Mouse (Mus musculus) erythroblast, embryonic 14.5 days (primary cell): ENCODE data around the gene Prr22. TPM values are rescaled to one million over a fixed set of nuclear protein-coding genes. Genes with fewer than 3 reads are reported as not detected.

ENCODE experiments used
- H3K27me3 ChIP-seq: 2 replicates; pipeline ENCODE4 v1.6.1; 2012; ENCODE audit warnings: inconsistent platforms; ENCODE audit not compliant: control insufficient read depth
- H3K36me3 ChIP-seq: 2 replicates; pipeline ENCODE4 v1.6.1; 2012; ENCODE audit warnings: mild to moderate bottlenecking, inconsistent platforms; ENCODE audit not compliant: control insufficient read depth
- H3K4me1 ChIP-seq: 2 replicates; pipeline ENCODE4 v1.6.1; 2012; ENCODE audit warnings: inconsistent platforms; ENCODE audit not compliant: control insufficient read depth
- H3K4me3 ChIP-seq: replicated peaks from 2 replicates; pipeline ENCODE3; 2012; ENCODE audit warnings: moderate library complexity, mild to moderate bottlenecking, inconsistent platforms
- H3K9me3 ChIP-seq: 2 replicates; pipeline ENCODE4 v1.6.1; 2012; ENCODE audit warnings: low read length, inconsistent platforms, mixed read lengths; ENCODE audit not compliant: control insufficient read depth
- GATA1 ChIP-seq: IDR thresholded peaks from 2 replicates; pipeline ENCODE4 v1.6.1; 2012; ENCODE audit warnings: low read length, inconsistent platforms, mixed read lengths
- TAL1 ChIP-seq: IDR thresholded peaks from 3 replicates; pipeline ENCODE4 v1.6.1; 2012; ENCODE audit warnings: low read length, inconsistent platforms, mixed read lengths
- polyA plus RNA-seq: library from polyadenylated mRNA; stranded (reverse); fragments of >175 nt; gene quantifications from 2 replicates; pipeline ENCODE4 v1.2.3, GENCODE M21; 2012

The Prr22 gene
- polyA plus RNA-seq, 1 experiment = 0.78 TPM

DNA sequence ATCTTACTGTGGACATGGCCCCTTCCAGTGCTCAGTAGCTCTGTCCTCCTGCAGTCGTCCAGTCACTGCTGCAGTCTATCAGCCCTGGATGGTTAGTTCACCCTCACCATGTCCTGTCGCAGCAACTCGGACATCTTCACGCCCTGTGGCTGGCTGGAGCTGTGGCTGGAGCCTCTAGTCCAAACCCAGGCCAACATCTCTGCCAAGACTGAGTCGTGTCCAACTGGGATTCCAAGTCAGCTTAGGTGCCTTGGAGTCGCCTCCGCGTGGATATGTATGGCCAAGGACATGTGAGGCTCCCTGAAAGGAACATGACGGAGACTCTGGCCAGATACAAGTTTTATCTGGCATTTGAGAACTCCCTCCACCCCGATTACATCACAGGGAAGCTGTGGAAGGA lies 31.8 kb upstream of the Prr22 start:
- peaks cover 37% of the 10 kb centered on the region for H3K27me3 ChIP-seq
- no peaks in the 10 kb centered on the region for H3K36me3 ChIP-seq
- no peaks in the 10 kb centered on the region for H3K4me1 ChIP-seq
- no peak for TF ChIP-seq TAL1
- TF ChIP-seq GATA1 = no peak
- H3K4me3 ChIP-seq = no peak overlapping the region
- H3K9me3 ChIP-seq = peaks cover 4% of the 10 kb centered on the region

DNA sequence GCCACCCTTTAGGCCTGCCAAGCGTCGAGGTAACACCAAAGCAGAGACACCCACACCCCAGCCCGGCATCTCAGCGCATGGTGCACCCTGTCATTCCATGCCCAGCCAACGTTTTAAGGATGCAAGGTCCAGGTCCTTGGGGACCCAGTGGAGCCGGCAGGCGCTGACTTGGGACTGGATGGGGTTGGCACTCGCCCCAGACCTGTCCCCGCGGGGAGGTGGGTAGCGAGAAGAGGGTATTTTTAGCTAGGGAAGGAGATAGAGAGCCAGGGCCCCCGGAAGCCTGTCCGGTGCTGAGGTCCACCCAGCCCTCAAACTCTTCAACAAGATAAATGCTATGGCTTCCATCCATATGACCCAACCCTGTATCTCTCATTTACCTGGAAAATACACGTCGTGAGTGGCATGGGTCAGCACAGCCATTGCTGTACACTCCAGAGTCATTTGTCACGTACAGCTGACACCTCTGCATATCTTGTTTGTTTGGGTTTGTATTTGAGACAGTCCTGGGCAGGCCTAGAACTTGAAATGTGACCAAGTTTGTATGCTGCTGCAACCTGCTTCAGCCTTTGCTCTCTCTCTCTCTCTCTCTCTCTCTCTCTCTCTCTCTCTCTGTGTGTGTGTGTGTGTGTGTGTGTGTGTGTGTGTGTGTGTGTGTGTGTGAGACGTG lies 29.8 kb upstream of the Prr22 start:
- Histone ChIP-seq H3K4me3 (no peak overlapping the region), H3K4me1 (no peaks in the 10 kb centered on the region), H3K36me3 (no peaks in the 10 kb centered on the region), H3K27me3 (peaks cover 34% of the 10 kb centered on the region), H3K9me3 (peaks cover 4% of the 10 kb centered on the region)
- TF ChIP-seq GATA1 (no peak), TAL1 (no peak)

DNA sequence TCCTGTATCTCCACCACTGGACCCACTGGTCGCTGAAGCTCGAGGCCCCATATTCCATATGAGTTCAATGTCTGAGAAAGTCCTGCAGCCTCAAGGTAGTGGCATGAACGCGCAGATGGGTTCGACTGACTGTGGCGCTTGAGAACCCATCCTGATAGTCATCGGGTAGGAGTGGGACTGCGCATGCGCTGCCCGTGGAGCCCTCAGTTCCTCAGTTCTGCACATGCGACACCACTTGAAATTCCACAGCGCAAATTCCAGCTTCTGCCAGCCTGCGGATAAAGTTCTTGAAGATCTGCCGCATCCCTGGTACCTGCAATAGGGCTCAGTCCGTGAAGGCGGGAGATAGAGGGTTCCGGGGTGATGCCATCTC lies 29.3 kb upstream of the Prr22 start:
- Histone ChIP-seq H3K9me3 (peaks cover 4% of the 10 kb centered on the region), H3K27me3 (peaks cover 34% of the 10 kb centered on the region), H3K36me3 (no peaks in the 10 kb centered on the region), H3K4me1 (no peaks in the 10 kb centered on the region), H3K4me3 (no peak overlapping the region)
- no peak for TF ChIP-seq GATA1
- TF ChIP-seq TAL1 = no peak

DNA sequence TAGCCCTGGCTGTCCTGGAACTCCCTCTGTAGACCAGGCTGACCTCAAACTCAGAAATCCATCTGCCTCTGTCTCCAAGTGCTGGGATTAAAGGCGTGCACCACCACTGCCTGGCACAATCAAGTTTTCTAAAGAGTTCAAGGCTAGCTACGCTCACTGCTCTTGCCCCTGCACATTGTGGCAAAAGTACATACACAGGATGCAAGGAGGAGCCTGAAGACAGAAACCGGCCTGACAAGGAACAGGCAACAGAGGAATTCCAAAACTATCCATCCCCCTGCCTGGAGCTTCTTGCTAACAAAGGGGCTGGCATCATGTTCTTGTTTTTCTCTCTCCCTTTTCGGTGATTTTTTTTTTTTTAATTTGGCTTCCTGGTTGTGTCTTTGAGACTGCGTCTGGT lies 25.9 kb upstream of the Prr22 start:
- Histone ChIP-seq H3K9me3 (no peaks in the 10 kb centered on the region; the same call in 1 of the 2 replicates), H3K4me1 (no peaks in the 10 kb centered on the region), H3K4me3 (no peak overlapping the region), H3K27me3 (peaks cover 40% of the 10 kb centered on the region), H3K36me3 (no peaks in the 10 kb centered on the region)
- TF ChIP-seq GATA1 (no peak), TAL1 (no peak)

DNA sequence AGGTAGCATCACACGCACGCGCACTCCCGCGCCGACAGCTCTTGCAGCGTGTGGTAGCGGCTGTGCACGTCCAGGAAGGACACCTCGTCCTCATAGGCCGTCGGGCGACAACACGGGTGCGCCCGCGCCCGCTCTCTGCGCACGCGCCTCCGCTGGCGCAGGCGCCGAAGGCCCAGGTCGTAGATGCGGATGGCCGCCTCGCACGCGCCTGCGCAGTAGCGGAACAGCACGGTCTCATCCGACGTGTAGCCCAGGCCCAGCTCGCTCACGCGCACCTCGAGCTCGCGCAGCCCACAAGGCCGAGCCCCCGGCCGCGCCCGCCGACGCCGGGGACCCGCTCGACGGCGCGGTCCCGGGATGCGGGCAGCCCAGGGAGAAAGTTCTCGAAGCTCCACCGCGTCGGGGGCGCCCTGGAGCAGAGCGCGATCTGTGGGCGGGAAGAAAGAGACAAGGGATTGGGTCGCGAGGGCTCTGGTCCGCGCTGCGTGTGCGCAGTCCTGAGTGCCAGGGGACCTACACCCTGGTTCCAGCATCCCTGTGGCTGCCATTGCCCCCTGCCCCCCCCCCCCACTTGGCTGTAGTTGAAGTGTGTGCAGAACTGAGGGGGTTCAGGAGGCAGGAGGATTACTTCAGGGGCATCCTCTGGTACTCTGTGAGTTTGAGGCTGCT lies 18.5 kb upstream of the Prr22 start:
- no peak for TF ChIP-seq GATA1
- TF ChIP-seq TAL1 = no peak
- Histone ChIP-seq H3K9me3 (peaks cover 12% of the 10 kb centered on the region), H3K36me3 (no peaks in the 10 kb centered on the region), H3K4me3 (peak overlapping the region; percentile 49), H3K4me1 (peaks cover 24% of the 10 kb centered on the region), H3K27me3 (peaks cover 91% of the 10 kb centered on the region)

DNA sequence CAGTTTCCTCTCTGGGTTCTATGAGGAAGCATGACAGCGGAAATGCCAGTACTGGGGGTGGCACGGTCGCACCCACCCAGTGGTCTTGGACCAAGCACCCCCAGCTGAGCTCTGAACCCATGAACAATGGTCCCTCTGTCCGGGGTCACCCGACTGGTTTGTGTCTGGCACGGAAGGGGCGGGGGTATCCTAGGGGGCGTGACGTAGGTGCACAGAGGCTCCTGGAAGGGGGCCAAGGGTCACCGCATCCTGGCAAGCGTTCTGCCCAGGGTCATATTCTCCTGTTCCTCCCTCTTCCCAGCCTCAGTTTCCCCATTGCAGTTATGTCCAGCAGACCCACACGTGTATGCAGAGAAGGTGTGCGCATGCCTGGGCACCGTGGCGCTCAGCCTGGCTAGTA lies 16.6 kb upstream of the Prr22 start:
- TF ChIP-seq GATA1 (no peak), TAL1 (no peak)
- H3K9me3 ChIP-seq = peaks cover 16% of the 10 kb centered on the region
- no peaks in the 10 kb centered on the region for H3K36me3 ChIP-seq
- peaks cover 89% of the 10 kb centered on the region for H3K27me3 ChIP-seq
- H3K4me1 ChIP-seq = peaks cover 43% of the 10 kb centered on the region
- no peak overlapping the region for H3K4me3 ChIP-seq

DNA sequence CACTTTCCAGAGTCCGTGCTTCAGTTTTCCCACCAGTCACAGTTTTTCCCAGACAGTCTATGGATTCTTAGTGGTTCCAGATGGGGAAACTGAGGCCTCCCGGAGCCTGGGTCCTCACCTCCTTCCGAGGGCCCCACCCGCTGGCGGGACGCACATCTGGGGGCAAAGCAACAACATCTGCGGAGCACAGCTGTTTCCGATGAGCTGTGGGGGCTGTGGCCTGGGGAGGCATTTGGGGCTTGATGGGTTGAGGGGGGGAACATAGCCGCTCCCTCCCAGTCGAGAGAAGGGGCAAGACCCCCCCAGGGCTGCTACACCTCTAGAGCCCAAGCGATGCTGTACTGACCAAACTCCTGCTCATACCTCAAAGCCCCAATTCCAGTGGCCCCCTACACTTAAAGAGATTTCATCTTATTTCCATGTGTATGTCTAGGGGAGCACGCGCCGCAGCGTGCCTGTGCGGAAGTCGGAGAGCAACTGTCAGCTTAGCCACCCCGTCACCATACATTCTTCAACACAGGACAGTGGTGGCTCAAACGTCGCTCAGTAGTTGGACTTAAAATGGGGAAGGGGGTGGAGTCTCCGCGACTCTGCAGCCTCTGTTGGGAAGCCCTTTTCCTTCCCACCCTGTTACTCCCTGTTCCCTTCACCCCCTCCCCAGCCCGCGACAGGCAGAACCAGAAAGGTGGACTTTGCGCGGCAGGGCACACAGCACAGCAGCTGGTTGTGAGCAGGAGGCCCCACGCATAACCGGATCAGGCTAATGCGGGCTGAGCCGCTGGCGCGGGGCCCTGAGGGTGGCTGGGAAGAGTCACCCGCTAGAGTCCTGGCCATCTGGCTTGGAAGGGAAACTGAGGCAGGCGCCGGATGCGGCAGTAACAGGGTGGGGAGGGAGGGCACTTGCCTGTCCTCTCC lies 15.5 kb upstream of the Prr22 start:
- Histone ChIP-seq H3K36me3 (no peaks in the 10 kb centered on the region), H3K9me3 (peaks cover 17% of the 10 kb centered on the region), H3K27me3 (peaks cover 85% of the 10 kb centered on the region), H3K4me1 (peaks cover 54% of the 10 kb centered on the region), H3K4me3 (no peak overlapping the region)
- TF ChIP-seq TAL1 (no peak), GATA1 (no peak)

DNA sequence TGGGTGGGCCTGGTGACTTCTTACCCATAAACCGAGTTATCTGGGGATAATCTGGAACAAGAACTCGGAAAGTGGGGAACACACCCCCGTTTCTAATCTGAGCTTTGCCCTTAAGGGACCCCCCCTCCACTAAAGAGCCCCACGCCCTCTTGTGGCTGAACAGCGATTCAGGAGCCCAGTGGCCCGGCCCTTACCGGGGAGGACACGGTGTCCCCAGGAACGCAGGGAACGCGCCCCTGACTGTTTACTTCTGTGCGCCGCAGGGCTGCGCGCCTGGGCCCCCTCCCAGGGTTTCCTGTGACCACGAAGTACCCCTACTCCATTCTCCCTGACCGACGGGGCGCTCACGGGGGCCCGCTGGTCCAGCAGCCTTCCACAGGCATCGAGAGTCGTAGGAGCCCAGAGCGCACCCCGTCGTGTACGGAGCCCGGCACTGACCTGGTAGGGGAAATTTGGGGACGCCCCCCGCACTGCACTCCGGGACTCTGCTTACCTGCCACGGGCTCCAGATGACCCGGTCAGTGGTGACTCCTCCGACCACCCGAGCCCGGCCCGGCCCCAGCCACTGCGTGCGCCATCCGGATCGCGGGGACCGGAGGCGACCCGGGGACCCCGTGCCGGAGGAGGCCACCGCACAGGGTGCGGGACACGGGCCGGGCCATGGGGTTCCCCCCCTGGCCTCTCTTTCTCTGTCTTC lies 13.2 kb upstream of the Prr22 start:
- Histone ChIP-seq H3K27me3 (peaks cover 62% of the 10 kb centered on the region), H3K4me3 (peak overlapping the region; percentile 57), H3K4me1 (peaks cover 69% of the 10 kb centered on the region), H3K9me3 (peaks cover 5% of the 10 kb centered on the region), H3K36me3 (no peaks in the 10 kb centered on the region)
- TF ChIP-seq GATA1 (no peak), TAL1 (no peak)
